Mouse (Mus musculus) heart, postnatal 0 days (tissue): ENCODE data around the gene Arhgap8. TPM values are rescaled to one million over a fixed set of nuclear protein-coding genes. Genes with fewer than 3 reads are reported as not detected.
A peak's percentile ranks its signal among the peaks of the same experiment; 100 is the strongest.

Experiments used
- ATAC-seq: fragments of 200-750 bp; cut with Nextera tagmentation; 2 replicates; pipeline ENCODE4 v1.8.0; 2017; ENCODE audit warnings: low read depth, moderate number of reproducible peaks, moderate library complexity; ENCODE audit not compliant: insufficient read depth
- DNase-seq: peaks from one replicate; pipeline ENCODE4 v3.0.0-alpha.2; 2016; ENCODE audit warnings: low spot score
- H3K27ac ChIP-seq: fragments of 300-500 bp; sonication (generic); 2 replicates; pipeline ENCODE4 v1.5.1; 2014; ENCODE audit warnings: low read depth, mild to moderate bottlenecking
- H3K27me3 ChIP-seq: fragments of 300-500 bp; sonication (generic); 2 replicates; pipeline ENCODE4 v1.6.1; 2014; ENCODE audit warnings: low read length, mixed read lengths; ENCODE audit not compliant: control insufficient read depth, insufficient read depth
- H3K36me3 ChIP-seq: fragments of 300-500 bp; sonication (generic); replicated peaks from 2 replicates; pipeline ENCODE4 v1.6.1; 2014; ENCODE audit warnings: low read length, mixed read lengths; ENCODE audit not compliant: control insufficient read depth, insufficient read depth
- H3K4me1 ChIP-seq: fragments of 300-500 bp; sonication (generic); 2 replicates; pipeline ENCODE4 v1.6.1; 2014; ENCODE audit warnings: antibody characterized with exemption; ENCODE audit not compliant: control insufficient read depth, insufficient read depth
- H3K4me2 ChIP-seq: fragments of 300-500 bp; sonication (generic); 2 replicates; pipeline ENCODE4 v1.6.1; 2014; ENCODE audit warnings: low read depth, mild to moderate bottlenecking, low read length, moderate library complexity
- H3K4me3 ChIP-seq: fragments of 300-500 bp; sonication (generic); 2 replicates; pipeline ENCODE4 v1.5.1; 2014; ENCODE audit warnings: low read depth, low read length
- H3K9ac ChIP-seq: fragments of 300-500 bp; sonication (generic); replicated peaks from 2 replicates; pipeline ENCODE4 v1.6.1; 2014; ENCODE audit warnings: low read depth, low read length, mixed read lengths
- H3K9me3 ChIP-seq: fragments of 300-500 bp; sonication (generic); replicated peaks from 2 replicates; pipeline ENCODE4 v1.6.1; 2016; ENCODE audit warnings: low read length; ENCODE audit not compliant: control insufficient read depth
- CTCF ChIP-seq: IDR thresholded peaks from 2 replicates; pipeline ENCODE4 v1.5.1; 2016; ENCODE audit warnings: antibody characterized with exemption, control low read depth, low read depth
- EP300 ChIP-seq: IDR thresholded peaks from 2 replicates; pipeline ENCODE4 v1.6.1; 2016; ENCODE audit warnings: antibody characterized with exemption, low read depth
- WGBS: fragments of 180-500 bp; shearing (Covaris S2); extraction: QIAGEN DNeasy Blood & Tissue Kit; methylation state at CpG from one replicate; pipeline ENCODE4 v1.1.7; 2014; 5-methylcytosine and 5-hydroxymethylcytosine counted together
- polyA plus RNA-seq: library from polyadenylated mRNA; unstranded; fragments of >200 nt; fragmentation: Nextera tagmentation; extraction: Ambion mirVana; gene quantifications from 2 replicates; pipeline ENCODE4 v1.2.1, GENCODE M21; 2015
- total RNA-seq: library from RNA; depleted of rRNA; stranded (reverse); fragments of >200 nt; gene quantifications from 2 replicates; pipeline ENCODE4 v1.2.3, GENCODE M21; 2014; ENCODE audit warnings: low replicate concordance

Arhgap8 gene
- total and polyA plus RNA-seq, 2 experiments from 2014 or later = 1.3 TPM; not detected in 1

GRCm38 (mm10) chr15:84803685-84804084, 83.8 kb downstream of the Arhgap8 start:
- 45% methylated on average over 3 of the region's 3 CpGs for WGBS
- peak; percentile 62 for TF ChIP-seq CTCF
- TF ChIP-seq EP300 = no peak
- DNase-seq (peak; percentile 5), ATAC-seq (no peak)
- no peak overlapping the region for H3K27ac ChIP-seq
- H3K4me3 ChIP-seq = no peak overlapping the region
- no peak overlapping the region for H3K9ac ChIP-seq
- no peaks in the 10 kb centered on the region for H3K27me3 ChIP-seq
- no peak overlapping the region for H3K4me2 ChIP-seq
- H3K36me3 ChIP-seq = no peaks in the 10 kb centered on the region
- no peaks in the 10 kb centered on the region for H3K4me1 ChIP-seq
- H3K9me3 ChIP-seq = no peaks in the 10 kb centered on the region

DNA sequence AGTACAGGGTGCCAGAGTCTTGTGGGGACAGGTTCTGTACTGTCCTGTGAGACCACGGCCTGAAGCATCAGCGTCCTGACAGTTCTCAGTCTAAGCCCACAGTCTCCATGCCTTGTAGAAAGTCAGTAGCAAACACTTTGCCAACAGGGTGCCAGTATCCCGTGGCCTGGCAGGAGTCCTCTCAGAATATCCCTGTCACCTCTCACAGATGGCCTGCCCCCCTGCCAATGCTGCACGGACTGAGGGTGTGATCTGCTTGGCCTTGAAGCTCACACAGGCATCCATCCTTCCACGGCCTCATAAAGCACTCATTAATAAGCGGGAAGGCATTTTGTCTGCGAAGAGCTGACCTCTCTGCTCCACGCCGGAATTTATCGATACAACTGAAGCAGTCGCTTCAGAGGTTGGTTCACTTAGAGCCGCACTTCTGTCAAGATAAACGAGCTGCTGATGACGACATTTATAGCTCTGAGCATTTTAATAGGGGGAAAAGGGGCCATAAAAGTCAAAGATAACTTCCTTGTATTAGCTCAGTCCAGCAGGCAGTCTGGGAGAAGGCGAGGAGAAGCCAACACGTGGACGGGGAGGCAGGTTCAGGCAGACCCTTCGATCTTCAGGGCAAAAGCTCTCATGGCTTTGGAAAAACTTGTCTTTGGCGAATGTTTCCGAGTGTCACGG, 89.6 kb downstream of the Arhgap8 start:
- Histone ChIP-seq H3K4me3 (no peak overlapping the region), H3K27me3 (no peaks in the 10 kb centered on the region), H3K4me2 (no peak overlapping the region), H3K4me1 (no peaks in the 10 kb centered on the region), H3K9ac (no peak overlapping the region), H3K36me3 (no peaks in the 10 kb centered on the region), H3K9me3 (no peaks in the 10 kb centered on the region), H3K27ac (no peak overlapping the region)
- DNase-seq (no peak), ATAC-seq (no peak)
- no peak for TF ChIP-seq EP300
- TF ChIP-seq CTCF = no peak
- WGBS = 61% methylated on average over 21 of the region's 21 CpGs

GRCm38 (mm10) chr15:84811126-84811525, 91.3 kb downstream of the Arhgap8 start:
- no peak overlapping the region for H3K4me2 ChIP-seq
- 57% methylated on average over 5 of the region's 5 CpGs for WGBS

DNA sequence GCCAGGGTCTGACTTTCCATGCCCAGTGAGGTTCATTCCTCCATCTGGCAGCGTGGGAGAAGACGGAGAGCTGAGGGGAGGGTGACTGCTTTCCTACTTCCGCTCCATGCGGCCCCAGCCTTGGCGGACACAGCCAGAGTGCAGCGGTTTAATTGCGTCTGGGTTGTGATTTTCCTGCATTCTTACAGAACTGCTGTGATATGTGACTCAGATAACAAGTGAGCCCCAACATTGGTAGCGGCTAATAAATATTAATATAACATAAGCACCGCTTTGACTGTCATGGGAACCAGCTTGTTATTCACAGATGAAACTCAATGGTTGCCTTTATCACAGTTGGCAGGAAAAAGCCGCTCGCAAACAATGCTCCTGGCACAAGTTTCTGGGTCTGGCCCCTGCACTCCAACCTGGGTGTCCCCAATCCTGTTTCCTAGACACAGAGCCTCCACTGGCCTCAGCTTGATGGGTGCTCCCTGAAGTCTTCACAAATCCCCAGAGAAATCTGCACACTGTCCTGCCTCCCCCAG, 93.0 kb downstream of the Arhgap8 start:
- ATAC-seq (no peak), DNase-seq (no peak)
- Histone ChIP-seq H3K27ac (no peak overlapping the region), H3K4me2 (no peak overlapping the region), H3K27me3 (no peaks in the 10 kb centered on the region), H3K4me3 (no peak overlapping the region), H3K4me1 (no peaks in the 10 kb centered on the region), H3K9ac (no peak overlapping the region), H3K9me3 (no peaks in the 10 kb centered on the region), H3K36me3 (no peaks in the 10 kb centered on the region)
- WGBS = 81% methylated on average over 11 of the region's 11 CpGs
- TF ChIP-seq EP300 (no peak), CTCF (no peak)

More at GRCm38 (mm10) chr15:84811126-84811525, 91.3 kb downstream of the Arhgap8 start:
- Histone ChIP-seq H3K36me3 (no peaks in the 10 kb centered on the region), H3K4me3 (no peak overlapping the region), H3K27me3 (no peaks in the 10 kb centered on the region), H3K4me1 (no peaks in the 10 kb centered on the region), H3K9ac (no peak overlapping the region), H3K27ac (no peak overlapping the region), H3K9me3 (no peaks in the 10 kb centered on the region)
- DNase-seq = no peak
- TF ChIP-seq EP300 (no peak), CTCF (no peak)
- no peak for ATAC-seq

DNA sequence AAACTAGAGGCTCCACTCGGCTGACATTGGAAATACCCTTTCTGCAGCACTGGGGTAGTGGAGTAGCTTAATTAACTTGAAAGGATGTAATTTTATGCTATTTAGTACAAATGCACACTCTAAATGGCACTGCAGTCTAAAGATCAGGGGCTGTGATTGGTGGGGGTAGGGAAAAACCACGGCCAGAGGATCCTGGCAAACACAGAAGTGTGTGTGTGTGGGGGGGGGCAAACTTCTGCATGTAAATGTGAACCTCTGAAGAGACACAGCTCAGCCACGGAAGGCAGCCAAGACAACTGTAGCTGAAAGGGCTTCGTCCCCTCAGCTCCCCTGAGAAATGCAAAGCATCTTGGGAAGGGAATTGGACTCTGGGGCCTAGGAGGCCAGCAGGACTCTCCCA, 95.3 kb downstream of the Arhgap8 start:
- H3K36me3 ChIP-seq = no peaks in the 10 kb centered on the region
- DNase-seq (no peak), ATAC-seq (no peak)
- no peak overlapping the region for H3K9ac ChIP-seq
- no peak for TF ChIP-seq EP300
- no peak for TF ChIP-seq CTCF
- no peaks in the 10 kb centered on the region for H3K9me3 ChIP-seq
- 44% methylated on average over 4 of the region's 4 CpGs for WGBS
- H3K4me3 ChIP-seq = no peak overlapping the region
- no peak overlapping the region for H3K27ac ChIP-seq
- no peak overlapping the region for H3K4me2 ChIP-seq
- no peaks in the 10 kb centered on the region for H3K27me3 ChIP-seq
- no peaks in the 10 kb centered on the region for H3K4me1 ChIP-seq

DNA sequence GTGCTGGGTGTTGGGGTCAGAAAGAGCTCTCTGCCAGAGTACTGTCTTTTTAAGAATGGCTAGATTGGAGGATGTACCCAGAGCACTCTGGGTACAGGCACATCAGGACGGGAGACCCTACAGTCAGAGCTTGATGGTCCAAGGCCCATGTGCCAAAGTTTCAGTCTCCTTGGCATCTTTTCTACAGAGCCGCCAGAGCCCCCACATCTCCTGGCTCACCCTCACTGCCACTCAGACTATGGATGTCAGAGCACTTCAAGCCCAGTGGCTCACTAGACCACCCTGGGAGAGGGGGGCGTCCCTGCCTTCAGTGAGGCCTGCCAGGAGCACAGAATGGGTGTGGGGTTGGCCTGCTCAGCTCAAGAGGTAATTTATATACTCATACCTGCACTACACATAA, 97.7 kb downstream of the Arhgap8 start:
- Histone ChIP-seq H3K4me2 (no peak overlapping the region), H3K36me3 (no peaks in the 10 kb centered on the region), H3K9me3 (no peaks in the 10 kb centered on the region), H3K4me3 (no peak overlapping the region), H3K27ac (no peak overlapping the region), H3K4me1 (no peaks in the 10 kb centered on the region), H3K9ac (no peak overlapping the region), H3K27me3 (no peaks in the 10 kb centered on the region)
- 75% methylated on average over 3 of the region's 3 CpGs for WGBS
- DNase-seq (no peak), ATAC-seq (no peak)
- TF ChIP-seq CTCF = no peak
- TF ChIP-seq EP300 = no peak
